Mouse (Mus musculus) forebrain, postnatal 0 days (tissue): Measurements from ENCODE around the gene Gpr180. TPM values are rescaled to one million over a fixed set of nuclear protein-coding genes. Genes with fewer than 3 reads are reported as not detected.

Experiments used
- ATAC-seq: fragments of 200-750 bp; cut with Nextera tagmentation; 2 replicates; pipeline ENCODE4 v1.8.0; 2017; ENCODE audit warnings: mild to moderate bottlenecking, moderate library complexity
- DNase-seq: peaks from one replicate; pipeline ENCODE4 v3.0.0-alpha.2; 2015
- H3K27ac ChIP-seq: fragments of 300-500 bp; sonication (generic); 2 replicates; pipeline ENCODE4 v1.5.1; 2014; ENCODE audit warnings: low read depth, mild to moderate bottlenecking, antibody characterized with exemption, low read length, moderate library complexity, mixed read lengths
- H3K27me3 ChIP-seq: fragments of 300-500 bp; sonication (generic); 2 replicates; pipeline ENCODE4 v1.6.1; 2014; ENCODE audit warnings: mild to moderate bottlenecking, low read length, mixed read lengths; ENCODE audit not compliant: insufficient read depth
- H3K36me3 ChIP-seq: fragments of 300-500 bp; sonication (generic); 2 replicates; pipeline ENCODE4 v1.6.1; 2014; ENCODE audit warnings: mild to moderate bottlenecking, moderate library complexity; ENCODE audit not compliant: insufficient read depth
- H3K4me1 ChIP-seq: fragments of 300-500 bp; sonication (generic); 2 replicates; pipeline ENCODE4 v1.6.1; 2014; ENCODE audit warnings: antibody characterized with exemption; ENCODE audit not compliant: insufficient read depth
- H3K4me2 ChIP-seq: fragments of 300-500 bp; sonication (generic); 2 replicates; pipeline ENCODE4 v1.6.1; 2014; ENCODE audit warnings: low read depth, mild to moderate bottlenecking, moderate library complexity
- H3K4me3 ChIP-seq: fragments of 300-500 bp; sonication (generic); 2 replicates; pipeline ENCODE4 v1.5.1; 2014; ENCODE audit warnings: low read depth, low read length, mixed read lengths
- H3K9ac ChIP-seq: fragments of 300-500 bp; sonication (generic); 2 replicates; pipeline ENCODE4 v1.6.1; 2014; ENCODE audit warnings: mild to moderate bottlenecking
- H3K9me3 ChIP-seq: fragments of 300-500 bp; sonication (generic); 2 replicates; pipeline ENCODE4 v1.6.1; 2016; ENCODE audit warnings: low read length
- CTCF ChIP-seq: sonication (generic); IDR thresholded peaks from 2 replicates; pipeline ENCODE4 v1.5.1; 2016; ENCODE audit warnings: antibody characterized with exemption, control low read depth, low read depth
- WGBS: fragments of 180-500 bp; shearing (Covaris S2); extraction: QIAGEN DNeasy Blood & Tissue Kit; methylation state at CpG from one replicate; pipeline ENCODE4 v1.1.7; 2014; 5-methylcytosine and 5-hydroxymethylcytosine counted together
- polyA plus RNA-seq: library from polyadenylated mRNA; unstranded; fragments of >200 nt; fragmentation: Nextera tagmentation; extraction: Ambion mirVana; gene quantifications from 2 replicates; pipeline ENCODE4 v1.2.1, GENCODE M21; 2015
- total RNA-seq: library from RNA; depleted of rRNA; stranded (reverse); fragments of >200 nt; gene quantifications from 2 replicates; pipeline ENCODE4 v1.2.3, GENCODE M21; 2014

Gene Gpr180
- total and polyA plus RNA-seq, 2 experiments from 2014 or later, result 33.4 to 37.5 TPM

- 0 out of 2 replicates have a peak, but pooled peaks cover 6% of the 10 kb centered on the region for H3K4me1 ChIP-seq
- H3K4me2 ChIP-seq, result no peak overlapping the region
- H3K27ac ChIP-seq, result no peak overlapping the region
- H3K4me3 ChIP-seq, result no peak overlapping the region
- H3K27me3 ChIP-seq, result peaks cover 9% of the 10 kb centered on the region
- ATAC-seq, result no peak
- no peaks in the 10 kb centered on the region for H3K36me3 ChIP-seq
- no peaks in the 10 kb centered on the region for H3K9me3 ChIP-seq
- TF ChIP-seq CTCF, result no peak
- WGBS, result 18% methylated on average over 10 of the region's 10 CpGs
- H3K9ac ChIP-seq, result no peak overlapping the region
- DNase-seq, result peak; percentile 4
Observed at GRCm38 (mm10) chr14:118193663-118194062, 56.7 kb downstream of the Gpr180 start.

GRCm38 (mm10) chr14:118194219-118194914, 57.4 kb downstream of the Gpr180 start:
- Histone ChIP-seq H3K4me1 (0 out of 2 replicates have a peak, but pooled peaks cover 6% of the 10 kb centered on the region), H3K9me3 (no peaks in the 10 kb centered on the region), H3K4me3 (no peak overlapping the region), H3K9ac (no peak overlapping the region), H3K4me2 (peak overlapping the region; percentile 28; the same call in 1 of the 2 replicates), H3K27me3 (peaks cover 9% of the 10 kb centered on the region), H3K27ac (no peak overlapping the region), H3K36me3 (no peaks in the 10 kb centered on the region)
- 40% methylated on average over 13 of the region's 13 CpGs for WGBS
- peak; percentile 46 for DNase-seq
- no peak for TF ChIP-seq CTCF
- peak; percentile 20; the same call in 1 of the 2 replicates for ATAC-seq

- Histone ChIP-seq H3K4me3 (no peak overlapping the region), H3K4me1 (0 out of 2 replicates have a peak, but pooled peaks cover 6% of the 10 kb centered on the region), H3K36me3 (no peaks in the 10 kb centered on the region), H3K4me2 (no peak overlapping the region), H3K27ac (no peak overlapping the region), H3K9ac (no peak overlapping the region), H3K27me3 (peaks cover 9% of the 10 kb centered on the region), H3K9me3 (no peaks in the 10 kb centered on the region)
- no peak for DNase-seq
- WGBS, result 71% methylated on average over 12 of the region's 12 CpGs
- no peak for TF ChIP-seq CTCF
- ATAC-seq, result no peak
Observed at GRCm38 (mm10) chr14:118197063-118197462, 60.1 kb downstream of the Gpr180 start.

DNA sequence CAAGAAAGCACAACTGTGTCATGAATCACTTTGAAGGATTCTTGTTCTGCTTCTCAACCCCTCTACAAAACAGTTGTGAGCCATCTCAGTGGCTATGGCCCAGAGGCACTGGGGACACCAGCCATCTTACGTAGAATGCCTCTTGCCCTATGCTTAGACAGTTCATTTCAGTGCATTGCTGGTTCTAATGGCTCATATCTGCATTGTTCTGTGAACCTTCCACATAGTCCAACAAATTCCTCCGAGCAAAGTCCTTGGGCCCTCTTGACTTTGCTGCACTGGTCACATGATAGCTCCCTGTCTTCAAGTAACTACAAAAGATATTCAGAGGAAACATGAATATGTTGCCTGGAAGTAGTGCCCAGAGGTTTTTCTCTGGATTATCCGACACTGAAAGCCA, 63.8 kb downstream of the Gpr180 start:
- no peak for TF ChIP-seq CTCF
- H3K27ac ChIP-seq, result no peak overlapping the region
- ATAC-seq, result no peak
- H3K9ac ChIP-seq, result no peak overlapping the region
- H3K4me1 ChIP-seq, result no peaks in the 10 kb centered on the region
- H3K4me3 ChIP-seq, result no peak overlapping the region
- no peak for DNase-seq
- H3K36me3 ChIP-seq, result no peaks in the 10 kb centered on the region
- no peak overlapping the region for H3K4me2 ChIP-seq
- H3K27me3 ChIP-seq, result no peaks in the 10 kb centered on the region; the same call in 1 of the 2 replicates
- H3K9me3 ChIP-seq, result no peaks in the 10 kb centered on the region
- 91% methylated on average over 3 of the region's 3 CpGs for WGBS

- no peak overlapping the region for H3K4me2 ChIP-seq
- no peaks in the 10 kb centered on the region for H3K9me3 ChIP-seq
- no peak for TF ChIP-seq CTCF
- H3K36me3 ChIP-seq, result no peaks in the 10 kb centered on the region
- H3K4me1 ChIP-seq, result no peaks in the 10 kb centered on the region
- H3K9ac ChIP-seq, result no peak overlapping the region
- H3K27me3 ChIP-seq, result no peaks in the 10 kb centered on the region; the same call in 1 of the 2 replicates
- ATAC-seq (no peak), DNase-seq (no peak)
- no peak overlapping the region for H3K4me3 ChIP-seq
- 92% methylated on average over 5 of the region's 5 CpGs for WGBS
- no peak overlapping the region for H3K27ac ChIP-seq
Observed at GRCm38 (mm10) chr14:118202006-118202405, 65.0 kb downstream of the Gpr180 start.

DNA sequence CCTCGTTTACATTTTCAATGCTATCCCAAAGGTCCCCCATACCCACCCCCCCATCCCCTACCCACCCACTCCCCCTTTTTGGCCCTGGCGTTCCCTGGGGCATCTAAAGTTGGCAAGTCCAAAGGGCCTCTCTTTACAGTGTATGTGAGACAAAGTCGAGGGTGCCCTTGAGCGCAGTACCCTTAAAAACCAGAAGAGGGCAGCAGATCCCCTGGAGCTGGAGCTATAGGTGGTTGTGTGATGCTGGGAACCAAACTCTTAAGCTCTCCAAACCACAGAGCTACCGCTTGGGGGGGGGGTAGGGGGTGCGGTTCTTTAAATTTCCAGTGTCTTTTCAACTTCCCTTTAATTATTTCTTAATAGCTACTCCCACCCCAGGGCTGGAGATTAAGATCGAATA, 66.1 kb downstream of the Gpr180 start:
- no peaks in the 10 kb centered on the region for H3K36me3 ChIP-seq
- H3K9ac ChIP-seq, result no peak overlapping the region
- H3K4me2 ChIP-seq, result no peak overlapping the region
- H3K4me3 ChIP-seq, result no peak overlapping the region
- no peak for DNase-seq
- peak; percentile 16; the same call in 1 of the 2 replicates for TF ChIP-seq CTCF
- ATAC-seq, result no peak
- no peak overlapping the region for H3K27ac ChIP-seq
- WGBS, result 83% methylated on average over 7 of the region's 7 CpGs
- no peaks in the 10 kb centered on the region for H3K27me3 ChIP-seq
- no peaks in the 10 kb centered on the region for H3K4me1 ChIP-seq
- H3K9me3 ChIP-seq, result no peaks in the 10 kb centered on the region

GRCm38 (mm10) chr14:118207347-118207746, 70.4 kb downstream of the Gpr180 start:
- no peaks in the 10 kb centered on the region; the same call in 1 of the 2 replicates for H3K27me3 ChIP-seq
- no peaks in the 10 kb centered on the region for H3K4me1 ChIP-seq
- TF ChIP-seq CTCF, result peak; percentile 29; the same call in 1 of the 2 replicates
- no peak for ATAC-seq
- no peak overlapping the region for H3K4me2 ChIP-seq
- H3K9me3 ChIP-seq, result no peaks in the 10 kb centered on the region
- DNase-seq, result peak; percentile 12
- H3K36me3 ChIP-seq, result no peaks in the 10 kb centered on the region
- H3K27ac ChIP-seq, result no peak overlapping the region
- WGBS, result 87% methylated on average over 3 of the region's 3 CpGs
- H3K9ac ChIP-seq, result no peak overlapping the region
- no peak overlapping the region for H3K4me3 ChIP-seq
